Mouse (Mus musculus) inflammation-experienced regulatory T-cells, adult 6 months (primary cell): ENCODE measurements around the gene Krt24. TPM values are rescaled to one million over a fixed set of nuclear protein-coding genes. Genes with fewer than 3 reads are reported as not detected.
A peak's percentile ranks its signal among the peaks of the same experiment; 100 is the strongest.

Experiments
- ATAC-seq: one replicate; pipeline ENCODE4 v1.8.0; 2017
- polyA plus RNA-seq, 3 experiments: library from polyadenylated mRNA; unstranded; fragments of 100-300 nt; shearing (Covaris generic); gene quantifications; one replicate each; pipeline ENCODE4 v1.2.1; 2017

Krt24 gene
- polyA plus RNA-seq = not detected

DNA sequence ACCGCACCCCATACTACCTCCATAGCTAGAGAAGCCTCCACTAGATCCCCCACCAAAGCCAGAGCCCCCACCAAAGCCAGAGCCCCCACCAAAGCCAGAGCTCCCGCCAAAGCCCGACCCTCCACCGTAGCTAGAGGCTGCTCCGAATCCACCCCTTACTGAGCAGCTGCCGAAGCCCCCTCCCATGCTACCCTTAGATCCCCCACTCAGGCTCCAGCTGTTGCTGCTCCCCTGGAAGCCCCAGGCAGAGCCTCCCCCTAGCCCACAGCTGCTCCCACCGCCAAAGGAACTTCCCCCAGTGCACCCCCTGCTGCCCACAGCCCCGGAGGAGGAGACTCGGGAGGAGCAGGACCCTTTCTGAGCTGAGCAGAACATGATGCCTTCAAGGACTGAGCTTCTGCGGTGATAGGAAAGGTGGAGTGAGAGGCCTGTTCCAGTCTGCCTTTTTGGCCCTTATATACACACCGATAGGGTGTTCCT lies at the start of gene Krt24:
Gene Krt24, minus strand, starts transcription at position 430 of the 480 bp plus-strand sequence.
- no peak for ATAC-seq

DNA sequence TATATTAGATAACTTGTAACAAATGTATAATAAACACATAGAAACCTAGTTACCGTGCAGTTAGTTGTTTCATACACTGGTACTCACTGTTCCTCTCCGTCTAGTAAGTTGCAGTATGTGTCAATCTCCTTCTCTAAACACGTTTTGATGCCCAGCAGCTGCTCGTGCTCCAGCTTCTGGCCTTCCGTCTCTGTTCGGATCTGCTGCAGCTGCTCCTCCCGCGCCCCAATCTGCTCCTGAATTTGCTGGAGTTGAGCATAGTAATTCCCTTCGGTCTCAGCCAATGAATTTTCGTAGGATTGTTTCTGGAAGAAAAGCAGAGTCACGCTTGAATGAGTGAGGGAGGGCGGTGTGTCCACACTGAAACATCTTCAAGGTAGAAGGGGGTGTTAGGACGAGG lies 48.4 kb upstream of the Krt24 start:
- ATAC-seq = no peak

DNA sequence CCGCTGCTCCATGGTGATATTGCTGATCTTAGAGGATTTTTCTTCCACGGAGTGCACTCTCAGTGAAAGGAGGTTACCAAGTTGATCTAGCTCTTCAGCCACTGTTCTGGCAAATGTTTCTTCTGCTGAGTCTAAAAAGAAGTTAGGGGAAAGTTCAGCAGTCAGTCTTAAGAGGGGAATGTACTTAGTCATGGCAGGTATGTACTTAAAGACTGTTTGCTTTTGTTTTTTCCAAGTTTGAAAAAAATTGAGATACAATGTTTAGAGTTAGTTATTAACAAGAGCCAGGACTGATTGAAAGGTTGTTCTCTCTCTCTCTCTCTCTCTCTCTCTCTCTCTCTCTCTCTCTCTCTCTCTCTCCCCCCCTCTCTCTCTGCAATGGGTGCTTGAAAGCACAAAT lies 44.6 kb upstream of the Krt24 start:
- ATAC-seq = no peak

DNA sequence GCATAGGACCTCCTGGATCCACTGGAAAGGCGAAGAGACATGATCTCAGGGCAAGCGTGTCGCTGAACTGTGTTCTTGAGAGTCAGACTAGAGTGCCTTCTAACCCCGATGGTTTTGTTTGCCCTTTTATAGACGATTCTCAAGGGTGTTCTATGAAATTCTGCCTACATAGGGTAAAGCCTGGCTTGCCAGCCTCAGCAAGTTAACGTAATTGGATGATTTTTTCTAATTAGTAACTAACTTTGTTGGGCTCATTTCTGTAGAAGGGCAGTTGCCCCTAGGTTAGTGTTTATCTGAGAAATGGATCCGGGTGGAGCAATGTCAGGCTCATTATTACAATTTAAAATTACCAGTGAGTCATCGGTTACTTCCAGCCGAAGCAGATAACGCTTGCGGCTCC lies 37.8 kb upstream of the Krt24 start, which contains the start of gene Krt25:
Gene Krt25, minus strand, starts transcription at position 101 of the 400 bp plus-strand sequence.
- no peak for ATAC-seq

DNA sequence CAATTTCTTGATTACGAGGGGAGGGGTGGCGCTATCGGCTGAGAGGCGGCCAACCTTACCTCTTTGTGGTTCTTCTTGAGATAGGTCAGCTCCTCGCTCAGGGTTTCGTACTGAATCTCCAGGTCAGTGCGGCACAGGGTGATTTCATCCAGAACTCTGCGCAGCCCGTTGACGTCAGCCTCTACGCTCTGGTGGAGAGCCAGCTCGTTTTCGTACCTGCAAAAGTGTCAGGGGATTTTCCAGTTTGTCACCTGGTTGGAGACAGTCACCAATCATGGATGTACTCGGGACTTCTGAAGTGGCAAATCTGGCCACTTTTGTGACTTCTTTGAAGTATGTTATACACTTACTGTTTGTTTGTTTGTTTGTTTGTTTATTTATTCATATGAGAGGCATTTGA lies 36.0 kb upstream of the Krt24 start:
- no peak for ATAC-seq

DNA sequence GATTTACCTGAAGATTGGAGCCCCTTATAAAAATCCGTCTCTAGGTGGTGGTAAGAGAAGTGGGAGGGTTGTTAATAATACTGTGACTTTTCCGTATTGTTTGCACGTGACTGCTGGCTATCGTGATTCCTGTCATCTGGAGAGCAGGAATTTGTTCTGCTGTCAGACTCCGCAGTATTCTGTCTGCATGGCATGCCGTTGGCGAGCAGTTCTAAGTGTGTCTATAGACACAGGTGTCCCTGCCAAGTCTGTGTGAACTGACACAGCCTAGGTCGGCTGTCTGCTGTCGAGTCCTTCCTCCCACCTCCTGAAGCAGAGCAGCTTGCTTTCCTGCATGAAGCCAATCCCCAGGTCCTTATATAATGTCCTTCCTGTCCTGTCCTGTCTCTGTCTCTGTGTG lies 34.1 kb upstream of the Krt24 start:
- ATAC-seq = no peak

DNA sequence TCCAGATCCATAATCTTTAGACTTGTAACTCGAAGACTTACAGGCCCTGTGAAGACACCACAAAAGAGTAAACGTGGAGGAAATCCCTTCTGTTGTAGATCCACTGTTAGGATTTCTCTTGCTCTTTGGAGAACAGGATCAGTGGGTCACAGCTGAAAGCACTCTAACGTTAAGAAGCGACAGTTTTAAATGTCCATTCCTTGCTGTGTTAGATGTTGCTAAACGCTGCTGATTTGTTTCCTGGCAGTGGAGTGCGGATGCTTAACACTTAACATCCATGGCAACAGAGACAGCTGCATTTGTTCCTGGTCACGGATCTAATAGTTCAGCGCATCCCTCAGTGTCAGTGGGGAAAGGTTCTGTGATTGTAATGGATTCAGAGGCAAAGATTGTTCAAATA lies 31.5 kb upstream of the Krt24 start:
- no peak for ATAC-seq

DNA sequence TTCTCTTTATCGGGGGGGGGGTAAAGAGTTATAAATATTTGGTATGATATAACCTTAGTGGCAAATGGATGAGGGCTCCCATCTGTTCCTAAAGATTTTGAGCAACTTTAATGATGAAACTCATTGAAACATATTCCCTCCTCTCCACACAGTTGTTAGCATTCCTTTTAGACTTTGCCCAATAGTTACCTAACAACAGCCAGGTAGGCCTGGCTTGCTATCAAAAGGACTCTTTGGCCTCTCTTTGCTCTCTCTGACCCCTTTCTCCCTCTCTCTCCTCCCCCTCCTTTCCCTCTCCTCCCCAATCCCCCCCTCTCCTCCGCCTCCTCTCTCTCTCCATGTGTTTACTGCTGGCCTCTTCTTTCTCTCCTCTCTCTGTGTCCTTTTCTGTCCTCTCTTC lies 29.5 kb upstream of the Krt24 start:
- no peak for ATAC-seq

DNA sequence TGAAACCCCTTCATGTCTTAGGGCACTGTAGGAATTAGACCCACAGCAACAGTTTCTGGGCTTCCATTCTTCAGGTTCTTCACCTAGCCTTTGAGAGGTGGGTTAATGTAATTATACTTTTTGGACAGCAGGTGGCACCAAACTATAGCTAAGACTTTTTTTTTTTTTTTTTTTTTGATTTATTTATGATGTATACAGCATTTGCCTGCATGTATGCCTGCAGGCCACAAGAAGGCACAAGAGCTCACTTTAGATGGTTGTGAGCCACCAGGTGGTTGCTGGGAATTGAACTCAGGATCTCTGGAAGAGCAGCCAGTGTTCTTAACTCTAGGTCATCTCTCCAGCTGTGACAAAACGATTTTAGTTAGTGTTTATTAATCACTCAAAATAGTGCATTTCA lies 25.8 kb upstream of the Krt24 start:
- no peak for ATAC-seq

DNA sequence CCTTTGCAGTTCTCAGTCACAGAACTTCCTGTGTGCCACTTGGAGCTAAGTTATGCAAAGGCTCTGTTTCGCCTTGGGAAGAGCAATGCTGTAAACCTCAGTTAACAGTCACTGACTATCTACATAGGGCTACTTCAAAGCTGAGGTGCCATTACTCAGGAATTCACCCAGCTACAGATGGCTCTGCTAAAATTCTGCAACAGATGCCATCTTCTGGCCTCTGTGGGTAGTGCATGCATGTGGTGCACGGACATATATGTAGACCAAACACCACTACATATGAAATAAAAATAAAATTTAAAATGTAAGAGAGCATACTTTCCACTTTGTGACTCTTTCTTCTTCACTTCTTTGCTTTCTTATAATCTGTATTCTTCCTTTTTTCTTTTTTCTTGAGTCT lies 22.5 kb upstream of the Krt24 start:
- ATAC-seq = peak; percentile 58

DNA sequence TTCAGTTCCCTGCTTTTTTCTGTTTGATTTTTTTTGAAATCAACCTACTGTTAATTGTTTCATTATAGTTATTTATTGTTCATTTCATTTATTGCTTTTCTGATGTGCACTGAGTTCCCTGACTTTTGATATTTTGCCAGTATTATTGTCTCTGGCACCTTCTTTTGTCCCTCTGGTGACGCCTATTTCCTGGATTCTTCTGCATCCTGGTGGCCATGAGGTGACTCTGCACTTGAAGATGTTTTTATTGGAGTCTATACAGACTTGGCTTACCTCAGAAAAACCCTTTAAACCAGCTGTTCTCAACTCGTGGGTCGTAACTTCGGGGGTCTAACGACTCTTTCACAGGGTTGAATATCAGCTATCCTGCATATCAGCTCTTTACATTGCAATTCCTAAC lies 10.0 kb upstream of the Krt24 start:
- no peak for ATAC-seq

DNA sequence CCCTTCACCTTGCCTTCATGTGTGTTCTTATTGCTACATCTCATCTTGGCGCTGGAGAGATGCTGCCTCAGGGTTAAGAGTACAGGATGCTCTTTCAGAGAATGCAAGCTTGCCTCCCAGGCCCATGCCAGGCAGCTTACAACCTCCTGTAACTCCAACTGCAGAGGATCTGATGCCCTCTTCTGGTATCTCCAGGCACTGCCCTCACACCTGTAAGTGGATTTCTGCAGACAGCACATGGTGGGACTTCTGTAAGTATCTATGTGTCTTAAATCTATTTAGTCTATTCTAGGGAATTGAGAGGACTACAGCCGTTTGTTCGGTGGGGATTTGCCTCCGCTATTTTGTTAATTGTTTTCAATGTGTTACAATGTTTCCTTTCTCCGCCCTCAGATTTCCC lies 7.8 kb upstream of the Krt24 start:
- peak; percentile 60 for ATAC-seq

DNA sequence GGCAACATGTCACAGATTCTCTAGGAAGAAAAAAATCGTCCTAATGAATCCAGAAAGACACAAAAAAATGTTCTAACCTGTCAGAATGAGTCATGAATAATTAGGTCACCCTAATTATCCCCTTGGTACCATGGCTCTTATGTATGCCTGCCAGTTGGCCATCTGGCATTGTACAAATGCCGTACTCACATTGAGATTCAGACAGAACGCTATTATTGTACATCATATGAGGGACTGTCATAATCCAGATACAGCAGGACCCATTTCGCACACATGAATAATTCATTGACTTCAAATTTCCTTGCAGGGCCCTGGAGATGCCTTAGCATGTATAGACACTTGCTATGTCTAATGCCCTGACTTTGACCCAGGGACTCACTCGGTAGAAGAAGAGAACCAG lies 1.1 kb downstream of the Krt24 start:
- no peak for ATAC-seq

DNA sequence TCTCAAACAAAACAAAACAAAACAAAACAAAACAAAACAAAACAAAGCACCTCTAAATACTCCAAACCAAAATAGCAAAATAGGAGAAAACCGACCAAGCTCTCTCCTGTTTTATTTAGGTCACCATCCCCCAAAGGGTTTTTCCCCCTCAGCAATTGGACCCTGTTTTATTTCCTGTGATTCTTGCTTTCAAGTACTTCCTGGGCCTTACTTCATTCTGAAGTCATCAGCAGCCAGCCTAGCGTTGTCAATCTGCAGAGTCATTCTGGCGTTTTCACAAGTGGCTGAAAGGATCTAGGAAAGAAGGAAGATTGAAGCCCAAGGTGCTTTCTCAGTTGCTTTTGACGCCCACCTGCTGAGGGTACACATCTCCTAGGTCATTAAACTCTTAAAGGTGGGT lies 1.7 kb downstream of the Krt24 start:
- ATAC-seq = peak; percentile 43

DNA sequence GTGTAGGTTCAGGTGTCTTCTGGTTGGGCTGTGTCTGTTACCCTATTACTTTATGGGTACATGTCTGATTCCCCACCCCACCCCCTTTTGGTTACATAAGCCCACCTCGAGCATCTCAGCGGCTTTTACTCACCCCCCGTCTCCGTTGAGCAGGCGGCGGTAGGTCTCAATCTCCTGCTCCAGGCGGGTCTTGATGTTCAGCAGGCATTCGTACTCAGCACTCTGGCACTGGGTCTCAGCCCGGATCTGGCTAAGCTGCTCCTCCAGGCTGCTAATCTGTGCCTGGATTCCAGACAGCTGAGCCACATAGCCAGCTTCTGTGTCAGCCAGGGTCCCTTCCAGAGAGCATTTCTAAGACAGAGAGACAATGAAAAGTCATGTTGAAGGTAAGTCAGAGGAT lies 3.9 kb downstream of the Krt24 start:
- ATAC-seq = no peak

DNA sequence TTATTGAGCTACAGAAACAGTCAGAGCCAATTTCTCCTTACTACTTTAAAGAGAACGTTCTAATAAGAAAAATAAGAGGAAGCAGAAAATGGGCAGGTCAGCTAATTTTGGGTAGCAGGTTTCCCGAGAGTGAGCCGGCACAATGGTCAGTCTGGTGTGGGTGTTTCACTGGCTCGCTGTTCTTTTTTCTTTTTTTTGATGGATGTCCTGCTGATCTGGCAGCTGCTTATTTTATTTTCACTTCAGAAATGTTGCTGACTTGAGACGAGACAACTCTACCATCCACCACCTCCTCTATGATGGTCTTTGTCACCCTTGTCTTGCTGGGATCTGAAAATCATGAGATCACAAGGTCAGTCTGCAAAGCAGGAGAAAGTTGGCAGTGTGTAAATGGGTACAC lies 5.1 kb downstream of the Krt24 start:
- ATAC-seq = no peak

DNA sequence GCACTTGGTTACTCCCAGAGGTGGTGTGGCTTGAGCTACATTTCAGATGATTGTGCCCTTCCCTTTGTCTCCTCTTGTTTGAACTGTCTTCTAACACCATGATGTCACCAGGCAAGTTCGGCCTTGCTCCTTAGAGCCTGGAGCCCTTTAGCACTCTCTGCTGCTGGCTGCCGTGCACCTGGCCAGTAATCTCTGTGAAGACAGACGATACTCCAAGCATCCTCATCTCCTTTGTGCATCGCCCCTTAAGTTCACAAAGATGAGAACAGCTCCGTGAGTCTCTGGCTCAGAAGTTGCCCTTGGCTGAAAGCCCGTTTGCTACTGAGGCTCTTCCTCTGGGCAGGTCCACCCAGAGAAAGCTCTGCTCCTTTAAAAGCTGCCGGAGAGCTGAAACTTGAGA lies 8.3 kb downstream of the Krt24 start:
- ATAC-seq = no peak

DNA sequence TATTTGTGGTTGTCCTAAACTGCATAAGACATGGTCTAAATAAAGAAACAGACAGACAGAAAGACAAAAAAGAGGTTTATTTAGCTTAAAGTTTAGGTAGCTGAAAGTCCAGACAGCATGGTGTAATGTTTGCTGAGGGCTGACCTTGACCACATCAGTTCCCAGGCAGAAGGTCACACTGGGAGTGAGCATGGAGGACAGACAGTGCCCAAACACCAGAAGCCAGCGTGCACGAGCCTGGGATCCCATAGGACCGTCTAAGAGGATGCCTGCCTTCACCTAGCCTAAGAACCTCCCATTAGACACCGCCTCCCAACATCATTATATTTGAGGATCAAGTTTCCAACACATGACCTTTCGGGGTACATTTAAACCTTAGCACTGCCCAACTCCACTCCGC lies 9.4 kb downstream of the Krt24 start:
- no peak for ATAC-seq

DNA sequence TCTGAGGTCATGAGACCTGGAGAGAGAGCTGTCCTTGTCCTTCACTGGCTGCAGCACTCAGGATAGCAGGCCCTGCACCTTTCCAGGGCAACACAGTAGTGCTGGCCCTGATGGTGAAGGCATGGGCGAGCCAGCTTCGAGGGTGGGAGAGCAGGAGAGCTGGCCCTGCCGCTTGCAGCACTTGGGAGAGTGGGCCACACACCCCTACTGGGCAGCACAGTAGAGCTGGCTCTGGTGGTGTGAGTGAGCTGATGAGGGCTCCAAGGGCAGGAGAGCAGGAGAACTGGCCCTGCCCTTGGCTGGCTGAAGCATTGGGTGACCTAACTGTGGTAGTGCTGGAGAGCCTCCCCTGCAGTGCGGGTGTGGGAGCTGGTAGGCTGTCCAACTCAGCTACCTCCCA lies 12.3 kb downstream of the Krt24 start:
- no peak for ATAC-seq

DNA sequence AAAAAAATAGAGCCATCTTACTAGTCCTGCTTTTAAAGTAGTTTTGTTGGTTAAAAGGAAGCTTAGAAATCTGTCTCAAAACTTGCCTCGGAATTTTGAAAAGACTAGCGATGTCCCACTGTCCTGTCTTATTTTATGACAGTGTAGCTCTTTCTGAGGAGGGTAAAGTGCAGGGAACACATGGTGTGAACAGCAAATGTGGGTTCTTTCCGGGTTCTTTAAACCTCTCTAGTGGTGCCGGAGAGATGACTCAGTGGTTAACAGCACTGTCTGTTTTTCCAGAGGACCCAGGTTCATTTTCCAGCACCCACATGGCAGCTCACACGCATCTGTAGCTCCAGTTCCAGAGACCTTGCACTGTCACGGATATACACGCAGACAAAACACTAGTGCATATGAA lies 15.9 kb downstream of the Krt24 start:
- ATAC-seq = no peak

DNA sequence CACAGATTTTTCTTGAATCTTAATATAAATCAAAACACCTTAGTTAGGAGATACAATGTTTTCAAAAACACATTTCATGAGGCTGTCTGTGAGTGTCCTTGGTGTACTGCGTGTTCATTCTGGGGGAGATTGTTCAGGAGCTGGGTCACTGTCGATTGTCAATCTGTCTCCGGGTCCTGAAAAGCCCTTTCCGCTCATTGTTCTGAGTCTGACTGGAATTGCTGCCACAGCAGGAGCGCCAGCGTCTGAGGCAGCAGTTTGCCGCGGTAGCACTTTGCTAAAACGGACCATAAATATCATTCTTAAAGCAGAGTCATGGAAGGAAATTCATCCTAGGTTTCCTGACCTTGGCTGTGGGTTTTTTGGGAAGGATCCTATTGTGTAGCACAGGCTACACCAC lies 19.3 kb downstream of the Krt24 start:
- ATAC-seq = no peak

DNA sequence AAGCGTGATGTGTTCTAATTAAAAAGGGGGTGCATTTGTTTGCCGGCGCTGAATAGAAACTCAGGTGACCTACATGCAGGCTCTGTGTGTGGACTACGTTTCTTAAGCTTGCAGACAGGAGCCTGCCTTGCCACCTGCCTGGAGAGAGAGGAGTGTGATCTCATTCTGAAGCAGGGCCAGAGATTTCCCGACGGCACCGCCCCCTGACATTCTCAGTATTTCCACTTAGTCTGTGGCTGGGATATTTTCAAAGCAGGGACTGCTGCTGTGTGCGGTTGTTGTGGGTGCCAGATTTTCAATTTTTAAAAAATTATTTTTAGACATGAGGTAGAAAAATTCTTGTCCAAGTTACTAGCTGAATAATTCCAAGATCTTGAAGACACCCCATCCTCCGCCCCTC lies 19.8 kb downstream of the Krt24 start:
- no peak for ATAC-seq

DNA sequence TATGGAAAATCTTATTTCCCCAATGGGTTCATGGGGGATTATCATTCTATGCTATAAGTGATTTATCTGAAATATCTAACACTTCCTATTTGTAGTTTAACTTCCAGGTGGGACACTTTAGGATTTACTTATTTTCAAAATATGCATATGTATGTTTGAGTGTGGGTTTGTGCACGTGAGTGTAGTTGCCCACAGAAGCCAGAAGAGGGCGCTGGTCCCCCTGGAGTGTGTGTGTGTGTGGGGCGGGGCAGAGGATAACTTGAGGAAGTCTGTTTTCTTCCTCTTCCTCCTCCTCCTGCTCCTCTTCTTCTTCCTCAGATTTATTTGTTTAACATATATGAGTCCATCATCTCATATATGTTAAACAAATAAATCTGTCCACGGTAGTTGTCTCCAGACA lies 28.8 kb downstream of the Krt24 start:
- no peak for ATAC-seq

DNA sequence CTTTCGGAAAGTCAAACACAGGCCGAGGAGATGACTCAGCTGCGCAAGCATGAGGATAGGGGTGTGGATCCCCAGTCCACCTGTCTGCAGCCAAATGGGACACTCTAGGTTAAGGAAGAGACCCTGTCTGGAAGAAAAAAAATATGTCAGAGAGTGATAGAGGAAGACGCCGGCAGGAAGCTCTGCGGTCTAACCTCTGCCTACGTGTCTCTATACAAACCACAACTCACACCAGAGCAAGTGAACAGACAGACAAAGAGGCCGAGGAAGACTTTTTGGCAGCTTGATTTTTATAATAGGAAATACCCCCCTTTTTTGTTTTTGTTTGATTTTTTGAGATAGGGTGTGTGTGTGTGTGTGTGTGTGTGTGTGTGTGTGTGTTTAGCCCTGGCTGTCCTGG lies 29.7 kb downstream of the Krt24 start:
- ATAC-seq = peak; percentile 90

DNA sequence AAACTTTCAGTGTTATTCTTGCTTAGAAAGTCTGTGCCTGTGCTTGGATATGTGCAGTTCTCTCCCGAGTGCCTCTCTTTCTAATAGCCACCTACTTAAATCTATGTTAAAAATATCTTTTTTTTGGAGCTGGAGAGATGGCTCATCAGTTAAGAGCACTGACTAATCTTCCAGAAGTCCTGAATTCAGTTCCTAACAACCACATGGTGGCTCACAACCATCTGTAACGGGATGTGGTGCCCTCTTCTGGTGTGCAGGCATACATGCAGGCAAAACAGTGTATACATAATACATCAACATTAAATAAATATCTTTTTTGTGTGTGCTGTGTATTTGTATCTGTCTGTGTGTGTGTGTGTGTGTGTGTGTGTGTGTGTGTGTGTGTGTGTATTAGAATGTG lies 31.2 kb downstream of the Krt24 start:
- no peak for ATAC-seq

DNA sequence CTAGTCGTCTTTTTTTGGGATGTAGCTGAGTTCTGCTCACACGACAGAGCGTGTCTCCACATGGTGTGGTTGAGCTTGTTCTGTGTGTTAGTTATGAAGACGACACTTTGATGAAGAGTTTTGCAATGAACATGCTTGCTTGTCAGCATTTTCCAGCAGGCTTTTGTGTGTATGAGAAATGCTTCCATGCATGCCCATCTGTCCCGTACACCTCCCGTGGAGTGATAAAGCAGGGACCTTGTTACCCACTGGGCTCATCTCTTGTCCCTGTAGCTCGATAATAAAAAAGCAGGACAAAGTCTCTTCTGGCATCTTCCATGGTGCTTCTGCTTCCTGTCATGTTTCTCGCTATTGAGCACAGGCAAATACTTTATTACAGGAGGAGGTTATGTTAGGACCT lies 32.4 kb downstream of the Krt24 start:
- ATAC-seq = no peak
